Mouse (Mus musculus) myocyte (in vitro differentiated cells): ENCODE data around the gene Eml1. TPM values are rescaled to one million over a fixed set of nuclear protein-coding genes. Genes with fewer than 3 reads are reported as not detected.

ENCODE experiments used
- H3K27me3 ChIP-seq: one replicate; pipeline ENCODE4 v1.6.1; 2011; ENCODE audit not compliant: control insufficient read depth, insufficient read depth, insufficient read length
- H3K36me3 ChIP-seq: one replicate; pipeline ENCODE4 v1.6.1; 2011; ENCODE audit not compliant: control insufficient read depth, insufficient read depth
- H3K4me2 ChIP-seq: one replicate; pipeline ENCODE4 v1.6.1; 2011; ENCODE audit warnings: low read depth, control low read depth
- H3K4me3 ChIP-seq: one replicate; pipeline ENCODE4 v1.5.1; 2011; ENCODE audit warnings: mild to moderate bottlenecking, control low read depth, moderate library complexity
- H3K79me2 ChIP-seq: one replicate; pipeline ENCODE4 v1.6.1; 2011; ENCODE audit not compliant: control insufficient read depth, insufficient read depth
- H3ac ChIP-seq: one replicate; pipeline ENCODE4 v1.6.1; 2011; ENCODE audit not compliant: control insufficient read depth, insufficient read length
- CEBPB ChIP-seq: IDR thresholded peaks from 2 replicates; pipeline ENCODE4 v1.6.1; 2011; ENCODE audit warnings: mild to moderate bottlenecking, moderate library complexity; ENCODE audit not compliant: poor library complexity, insufficient read depth, severe bottlenecking
- E2F4 ChIP-seq: IDR thresholded peaks from one replicate; pipeline ENCODE4 v1.6.1; 2011; ENCODE audit warnings: mild to moderate bottlenecking, control low read depth, moderate library complexity; ENCODE audit not compliant: insufficient read depth
- MAX ChIP-seq: IDR thresholded peaks from one replicate; pipeline ENCODE4 v1.6.1; 2011; ENCODE audit warnings: low read depth, mild to moderate bottlenecking, control low read depth
- MYOD1 ChIP-seq, 3 experiments: IDR thresholded peaks; one replicate each; pipeline ENCODE4 v1.6.1; 2011; ENCODE audit warnings: control low read depth in 2 of 3, low read depth in 2 of 3, mild to moderate bottlenecking in 2 of 3, moderate library complexity in 1 of 3; ENCODE audit not compliant: insufficient read length in 2 of 3, control insufficient read depth in 1 of 3
- MYOG ChIP-seq, 3 experiments: IDR thresholded peaks; one replicate each; pipeline ENCODE4 v1.6.1; 2011; ENCODE audit warnings: control low read depth in 2 of 3, low read depth in 2 of 3, mild to moderate bottlenecking in 2 of 3; ENCODE audit not compliant: insufficient read length in 2 of 3, control insufficient read depth in 1 of 3, insufficient read depth in 1 of 3
- POLR2A ChIP-seq: IDR thresholded peaks from one replicate; pipeline ENCODE4 v1.6.1; 2011; ENCODE audit warnings: low read depth, mild to moderate bottlenecking, control low read depth, moderate library complexity; ENCODE audit not compliant: insufficient read length
- POLR2AphosphoS2 ChIP-seq: IDR thresholded peaks from one replicate; pipeline ENCODE4 v1.6.1; 2011; ENCODE audit warnings: low read depth, control low read depth; ENCODE audit not compliant: insufficient read length
- REST ChIP-seq: IDR thresholded peaks from one replicate; pipeline ENCODE4 v1.6.1; 2011; ENCODE audit warnings: mild to moderate bottlenecking, control low read depth, moderate library complexity; ENCODE audit not compliant: insufficient read depth, insufficient read length
- SRF ChIP-seq: IDR thresholded peaks from one replicate; pipeline ENCODE4 v1.6.1; 2011; ENCODE audit warnings: low read depth; ENCODE audit not compliant: control insufficient read depth, insufficient read length
- TCF12 ChIP-seq: IDR thresholded peaks from one replicate; pipeline ENCODE4 v1.6.1; 2011; ENCODE audit warnings: mild to moderate bottlenecking, control low read depth; ENCODE audit not compliant: poor library complexity, insufficient read depth, severe bottlenecking
- TCF3 ChIP-seq: IDR thresholded peaks from one replicate; pipeline ENCODE4 v1.6.1; 2011; ENCODE audit warnings: low read depth, control low read depth; ENCODE audit not compliant: insufficient read length
- USF1 ChIP-seq: IDR thresholded peaks from one replicate; pipeline ENCODE4 v1.6.1; 2011; ENCODE audit warnings: low read depth, mild to moderate bottlenecking, control low read depth, moderate library complexity
- polyA plus RNA-seq: library from polyadenylated mRNA; unstranded; fragments of >200 nt; fragmentation: generic; extraction: Trizol; gene quantifications from one replicate; pipeline ENCODE4 v1.2.1, GENCODE M21; 2012; ENCODE audit warnings: missing spikeins

Eml1 gene
- polyA plus RNA-seq, 1 experiment: 33.4 TPM

- H3K4me2 ChIP-seq: no peak overlapping the region
- H3K79me2 ChIP-seq: no peaks in the 10 kb centered on the region
- no peak overlapping the region for H3K4me3 ChIP-seq
- TF ChIP-seq POLR2AphosphoS2 (no peak), E2F4 (no peak), REST (no peak), MAX (no peak), MYOG (IDR thresholded peaks at IDR 0.05; ENCODE audit: control insufficient read depth in 1 of 3, insufficient read depth in 1 of 3, insufficient read length in 2 of 3, low read depth in 2 of 3) (no peak), TCF3 (no peak), MYOD1 (IDR thresholded peaks at IDR 0.05; ENCODE audit: control insufficient read depth in 1 of 3, insufficient read length in 2 of 3, low read depth in 2 of 3) (no peak), USF1 (no peak), SRF (no peak)
- peaks cover 10% of the 10 kb centered on the region for H3K36me3 ChIP-seq
- no peaks in the 10 kb centered on the region for H3K27me3 ChIP-seq
- H3ac ChIP-seq: no peak overlapping the region
These were observed 103.7 kb downstream of the Eml1 start for GRCm38 (mm10) chr12:108474440-108474839.

GRCm38 (mm10) chr12:108478714-108479113, 108.0 kb downstream of the Eml1 start:
- H3ac ChIP-seq: no peak overlapping the region
- H3K36me3 ChIP-seq: no peaks in the 10 kb centered on the region
- H3K4me3 ChIP-seq: no peak overlapping the region
- H3K79me2 ChIP-seq: no peaks in the 10 kb centered on the region
- H3K27me3 ChIP-seq: no peaks in the 10 kb centered on the region
- H3K4me2 ChIP-seq: no peak overlapping the region
- TF ChIP-seq MYOG (IDR thresholded peaks at IDR 0.05; ENCODE audit: control insufficient read depth in 1 of 3, insufficient read depth in 1 of 3, insufficient read length in 2 of 3, low read depth in 2 of 3) (no peak), SRF (no peak), USF1 (no peak), TCF12 (no peak), REST (no peak), E2F4 (no peak), MYOD1 (IDR thresholded peaks at IDR 0.05; ENCODE audit: control insufficient read depth in 1 of 3, insufficient read length in 2 of 3, low read depth in 2 of 3) (no peak), POLR2A (no peak), POLR2AphosphoS2 (no peak), CEBPB (no peak)

GRCm38 (mm10) chr12:108480704-108481365, 110.1 kb downstream of the Eml1 start:
- Histone ChIP-seq H3ac (no peak overlapping the region), H3K36me3 (no peaks in the 10 kb centered on the region), H3K79me2 (no peaks in the 10 kb centered on the region), H3K4me2 (no peak overlapping the region), H3K4me3 (no peak overlapping the region), H3K27me3 (no peaks in the 10 kb centered on the region)
- no peak for TF ChIP-seq SRF
- TF ChIP-seq REST: no peak
- no peak for TF ChIP-seq E2F4

- Histone ChIP-seq H3ac (no peak overlapping the region), H3K36me3 (no peaks in the 10 kb centered on the region), H3K4me2 (peak overlapping the region; percentile 43), H3K4me3 (no peak overlapping the region), H3K79me2 (no peaks in the 10 kb centered on the region), H3K27me3 (no peaks in the 10 kb centered on the region)
- TF ChIP-seq TCF3 (no peak), USF1 (no peak), SRF (no peak), MYOD1 (IDR thresholded peaks at IDR 0.05; ENCODE audit: control insufficient read depth in 1 of 3, insufficient read length in 2 of 3, low read depth in 2 of 3) (no peak), POLR2AphosphoS2 (no peak), E2F4 (no peak), MYOG (IDR thresholded peaks at IDR 0.05; ENCODE audit: control insufficient read depth in 1 of 3, insufficient read depth in 1 of 3, insufficient read length in 2 of 3, low read depth in 2 of 3) (no peak), POLR2A (no peak), REST (no peak), MAX (no peak), TCF12 (no peak), CEBPB (no peak)
These were observed 118.3 kb downstream of the Eml1 start for GRCm38 (mm10) chr12:108489076-108489475.

GRCm38 (mm10) chr12:108489741-108490140, 119.0 kb downstream of the Eml1 start:
- Histone ChIP-seq H3K79me2 (no peaks in the 10 kb centered on the region), H3K27me3 (no peaks in the 10 kb centered on the region), H3K4me3 (no peak overlapping the region), H3ac (no peak overlapping the region), H3K36me3 (no peaks in the 10 kb centered on the region), H3K4me2 (no peak overlapping the region)
- TF ChIP-seq TCF3: no peak
- TF ChIP-seq POLR2AphosphoS2: no peak
- no peak for TF ChIP-seq CEBPB
- no peak for TF ChIP-seq MYOG (IDR thresholded peaks at IDR 0.05; ENCODE audit: control insufficient read depth in 1 of 3, insufficient read depth in 1 of 3, insufficient read length in 2 of 3, low read depth in 2 of 3)
- TF ChIP-seq POLR2A: no peak
- no peak for TF ChIP-seq SRF
- no peak for TF ChIP-seq TCF12
- no peak for TF ChIP-seq E2F4
- no peak for TF ChIP-seq MYOD1 (IDR thresholded peaks at IDR 0.05; ENCODE audit: control insufficient read depth in 1 of 3, insufficient read length in 2 of 3, low read depth in 2 of 3)
- TF ChIP-seq USF1: no peak
- no peak for TF ChIP-seq MAX
- no peak for TF ChIP-seq REST
